Mouse (Mus musculus): ENCODE measurements at regions not wholly inside any gene's neighbourhood (a gene's known extent, or its start where the extent isn't known, plus 50 kb on each side); places are given as distances from the start of the nearest gene placed in this dataset.

DNA sequence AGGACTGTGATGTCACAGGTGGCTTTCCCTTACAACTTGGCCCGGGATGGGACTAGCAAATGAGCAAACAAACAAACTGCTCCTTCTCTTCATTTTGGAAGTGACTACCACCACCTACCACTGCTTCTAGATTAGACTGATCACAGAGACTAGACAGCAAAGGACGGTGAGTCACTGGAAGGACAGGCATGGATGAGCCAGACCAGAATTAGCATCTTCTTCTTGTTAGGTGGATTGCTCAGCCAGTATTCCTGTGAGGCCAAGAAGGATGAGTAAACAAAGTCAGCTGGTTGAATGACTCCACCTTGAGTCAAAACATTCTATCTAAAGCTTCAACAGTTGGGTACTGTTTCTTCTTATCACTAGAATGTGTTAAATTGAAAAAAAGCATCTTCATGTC, 385.1 kb upstream of the Mon1b start:
- DNase-seq, result no peak

GRCm38 (mm10) chr8:113254076-113254475, 381.3 kb upstream of the Mon1b start:
- no peak for DNase-seq

DNA sequence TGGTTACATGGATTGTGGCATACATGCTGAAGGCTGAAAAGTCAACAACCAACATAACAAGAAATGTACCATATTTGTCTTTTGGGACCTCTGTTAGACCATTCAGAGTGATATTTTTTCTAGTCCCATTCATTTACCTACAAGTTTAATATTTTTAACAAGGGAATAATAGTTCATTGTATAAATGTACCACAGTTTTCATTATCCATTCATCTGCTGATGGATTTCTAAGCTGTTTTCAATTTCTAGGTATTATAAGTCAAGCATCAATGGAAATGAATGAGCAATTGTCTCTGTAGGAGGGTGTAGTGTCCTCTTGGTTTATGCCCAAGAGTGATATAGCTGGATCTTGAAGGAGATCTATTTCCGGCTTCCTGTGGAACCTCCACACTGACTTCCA, 375.9 kb upstream of the Mon1b start:
- DNase-seq, result no peak

GRCm38 (mm10) chr8:113263296-113263695, 372.1 kb upstream of the Mon1b start:
- no peak for DNase-seq

DNA sequence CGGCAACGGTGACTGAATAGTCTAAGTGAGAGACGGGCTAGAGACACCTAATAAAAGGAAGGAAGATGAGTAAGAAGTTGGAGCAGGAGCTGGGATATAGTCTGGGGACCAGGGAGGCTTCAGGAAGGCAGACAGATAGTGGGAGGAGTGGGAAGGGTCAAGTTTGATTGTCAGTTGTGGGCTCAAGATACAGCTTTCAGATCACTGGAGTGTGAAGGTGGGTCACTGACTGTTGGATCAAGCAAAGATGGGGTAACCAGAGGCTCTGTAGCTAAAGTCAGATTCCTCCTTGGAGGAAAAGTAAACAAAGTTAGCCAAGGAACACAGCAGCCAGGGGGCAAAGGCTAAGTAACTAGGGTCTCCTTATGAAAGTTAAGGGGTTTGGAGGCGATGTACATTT, 364.1 kb upstream of the Mon1b start:
- no peak for DNase-seq

DNA sequence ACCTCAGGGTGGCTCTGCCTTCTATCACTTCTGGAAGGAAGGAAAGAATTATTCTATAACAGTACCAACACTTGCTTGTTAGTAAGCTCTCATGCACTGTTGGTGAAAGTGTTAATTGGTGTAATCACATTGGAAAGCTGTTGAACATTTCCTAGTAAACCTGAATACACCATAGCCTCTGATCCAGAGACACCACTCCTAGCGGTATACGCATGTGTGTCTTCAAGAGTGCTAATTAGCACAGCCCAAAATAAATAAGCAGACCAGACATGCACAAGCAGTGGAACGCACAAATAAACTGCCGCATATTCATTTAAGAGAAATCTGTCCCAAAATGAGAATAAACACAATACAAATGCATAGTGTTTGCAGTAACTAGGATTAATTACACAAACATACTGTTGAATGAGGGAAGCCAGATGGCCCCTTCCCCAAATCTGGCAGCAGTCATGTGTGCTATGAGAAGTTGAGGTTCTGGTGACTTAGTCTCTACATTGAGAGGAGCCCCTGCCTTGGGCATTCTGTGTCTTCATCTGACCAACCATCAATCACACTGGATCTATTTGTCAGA, 335.0 kb upstream of the Mon1b start:
- DNase-seq, result no peak

DNA sequence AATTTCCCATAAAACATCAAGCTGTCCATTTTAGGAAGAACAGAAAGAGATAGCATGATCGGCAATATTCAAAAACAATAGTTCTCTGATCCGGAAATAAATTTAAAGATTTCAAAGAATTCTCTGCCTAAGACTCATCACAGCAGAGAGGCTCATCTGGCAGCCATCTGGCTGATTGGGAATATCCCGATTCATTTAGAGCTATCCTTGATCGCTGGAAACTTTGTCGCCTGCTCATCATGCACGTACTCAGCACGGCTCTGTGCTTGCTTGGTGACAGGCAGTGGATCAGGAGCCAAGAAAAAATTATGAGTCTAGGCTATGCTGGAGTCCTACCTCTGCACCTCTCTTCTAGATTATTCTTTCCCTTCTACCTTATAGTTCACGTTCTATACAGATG, 332.0 kb upstream of the Mon1b start:
- DNase-seq, result no peak

DNA sequence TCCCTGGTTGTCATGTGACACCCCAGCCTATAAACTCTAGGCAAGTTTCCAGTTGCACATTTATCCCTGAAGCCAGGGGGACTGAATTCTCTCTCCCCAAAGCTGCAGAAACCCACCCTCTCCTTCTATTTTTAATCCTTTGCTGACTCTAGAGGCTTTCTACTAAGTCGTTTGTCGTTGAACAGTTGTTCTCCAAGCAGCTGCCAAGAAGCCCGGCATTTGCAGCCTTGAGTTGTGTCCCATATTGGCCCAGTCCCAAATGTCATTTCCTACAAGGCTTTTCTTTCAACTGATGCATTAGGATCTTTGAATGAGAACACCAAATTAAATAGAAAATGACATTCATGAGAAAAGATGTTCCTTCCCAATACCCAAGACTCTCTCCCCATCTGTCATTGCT, 318.2 kb upstream of the Mon1b start:
- DNase-seq, result no peak

- no peak for DNase-seq
Measured at GRCm38 (mm10) chr8:113331576-113331975, 303.8 kb upstream of the Mon1b start.

GRCm38 (mm10) chr8:113341306-113341705, 294.1 kb upstream of the Mon1b start:
- no peak for DNase-seq

GRCm38 (mm10) chr8:113361900-113362299, 273.5 kb upstream of the Mon1b start:
- DNase-seq, result no peak

DNA sequence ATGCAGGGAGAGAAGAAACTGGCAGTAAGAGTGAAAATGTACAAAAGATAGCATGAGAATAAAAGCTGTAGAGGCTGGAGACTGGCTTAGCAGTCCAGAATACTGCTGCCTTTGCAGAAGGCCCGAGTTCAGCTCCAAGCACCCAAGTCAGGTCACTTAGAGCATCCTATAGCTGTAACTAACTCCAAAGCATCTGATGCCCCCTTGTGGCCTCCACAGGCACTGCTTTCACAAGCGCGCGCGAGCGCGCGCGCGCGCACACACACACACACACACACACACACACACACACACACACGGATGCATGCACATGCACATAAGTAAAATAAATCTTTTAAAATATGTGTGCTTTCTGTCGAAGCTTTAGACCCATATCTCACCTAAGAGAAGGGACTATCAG, 271.2 kb upstream of the Mon1b start:
- DNase-seq, result no peak

- DNase-seq, result no peak
Measured at GRCm38 (mm10) chr8:113383517-113383916, 251.9 kb upstream of the Mon1b start.

GRCm38 (mm10) chr8:113383974-113384373, 251.4 kb upstream of the Mon1b start:
- DNase-seq, result no peak

- no peak for DNase-seq
Measured at GRCm38 (mm10) chr8:113389504-113389903, 245.9 kb upstream of the Mon1b start.

GRCm38 (mm10) chr8:113390038-113390437, 245.3 kb upstream of the Mon1b start:
- DNase-seq, result no peak

GRCm38 (mm10) chr8:113394319-113394718, 241.1 kb upstream of the Mon1b start:
- no peak for DNase-seq

- no peak for DNase-seq
Measured at GRCm38 (mm10) chr8:113405158-113405557, 230.2 kb upstream of the Mon1b start.

DNA sequence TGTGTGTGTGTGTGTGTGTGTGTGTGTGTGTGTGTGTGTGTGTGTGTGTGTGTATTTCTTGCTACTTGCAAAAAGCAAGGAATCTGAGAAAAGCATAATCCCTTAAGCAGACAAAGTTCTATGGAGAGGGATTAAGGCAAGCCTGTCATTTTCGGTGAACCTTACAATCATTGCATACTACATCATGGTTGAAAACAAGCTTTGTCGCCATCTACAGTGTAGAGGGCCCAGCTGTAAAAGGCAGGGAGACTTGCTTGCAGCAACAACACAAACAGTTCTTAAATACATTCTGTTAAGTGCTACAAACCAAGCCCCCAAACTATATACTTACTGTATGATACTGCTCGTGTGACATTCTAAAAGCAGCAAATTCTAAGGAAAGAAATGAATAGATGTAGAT, 216.0 kb upstream of the Mon1b start:
- DNase-seq, result no peak

DNA sequence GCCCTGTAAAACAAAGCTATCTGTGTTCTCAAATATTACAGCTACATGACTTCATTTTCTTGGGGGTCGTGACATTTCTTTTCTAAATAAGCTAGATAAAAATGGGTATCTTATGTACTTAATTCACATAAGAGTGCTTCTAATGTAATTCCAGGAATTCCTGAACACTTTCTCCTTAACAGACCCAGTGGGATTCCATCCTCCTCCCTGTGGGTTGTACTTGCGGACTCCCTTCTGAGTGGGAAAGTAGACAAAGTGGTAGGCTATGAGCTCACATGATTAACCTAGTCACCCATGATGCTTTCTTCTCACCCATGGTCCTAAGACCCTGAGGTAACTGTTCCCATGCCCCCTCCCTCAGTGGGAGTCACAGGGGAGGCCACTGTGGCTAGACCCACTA, 212.7 kb upstream of the Mon1b start:
- no peak for DNase-seq

DNA sequence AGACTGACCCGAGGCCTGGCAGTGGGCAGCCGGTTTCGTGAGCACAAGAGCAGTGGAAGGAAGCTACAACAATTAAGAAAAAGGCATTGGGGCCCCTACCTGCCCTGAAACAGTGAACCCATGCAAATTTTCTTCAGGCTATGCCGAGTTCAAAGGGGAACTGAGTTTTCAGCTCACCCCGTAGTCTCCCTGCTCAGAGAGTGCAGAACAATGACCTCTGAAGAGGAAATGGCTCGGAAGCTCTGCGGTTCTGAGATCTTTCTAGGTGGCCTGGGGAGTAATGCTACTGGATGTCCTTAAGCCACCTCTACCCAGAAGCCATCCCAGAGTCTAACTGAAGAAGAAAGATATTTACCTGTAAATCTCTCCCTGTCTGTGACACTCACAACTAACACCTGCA, 196.3 kb upstream of the Mon1b start:
- no peak for DNase-seq

GRCm38 (mm10) chr8:113454022-113454421, 181.4 kb upstream of the Mon1b start:
- no peak for DNase-seq

DNA sequence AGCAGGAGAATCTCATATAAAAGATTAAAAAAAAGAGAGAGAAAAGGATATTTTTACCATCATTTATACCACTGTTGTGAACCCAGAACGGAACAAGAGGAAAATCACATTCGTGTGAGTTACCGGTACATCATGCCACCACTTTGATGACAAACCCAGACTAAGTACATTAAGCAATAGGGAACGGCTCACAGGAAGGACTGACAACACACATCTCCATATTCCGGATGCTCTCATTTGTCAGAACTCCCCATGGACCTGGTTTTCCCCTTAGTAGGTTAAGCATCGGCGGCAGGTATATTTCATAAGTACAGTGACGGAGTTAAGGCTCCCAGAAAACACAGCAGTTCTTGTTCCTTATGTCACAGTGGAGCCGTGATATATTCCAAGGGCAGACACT, 170.8 kb upstream of the Mon1b start:
- DNase-seq, result no peak

- DNase-seq, result no peak
Measured at GRCm38 (mm10) chr8:113465156-113465555, 170.2 kb upstream of the Mon1b start.

GRCm38 (mm10) chr8:113466683-113467082, 168.7 kb upstream of the Mon1b start:
- DNase-seq, result no peak
